Mouse (Mus musculus): ENCODE results near the gene Abcf2. TPM values are rescaled to one million over a fixed set of nuclear protein-coding genes. Genes with fewer than 3 reads are reported as not detected.

The Abcf2 gene
- total RNA-seq, 2 experiments from 2014 or later = 74.5 to 77.3 TPM

DNA sequence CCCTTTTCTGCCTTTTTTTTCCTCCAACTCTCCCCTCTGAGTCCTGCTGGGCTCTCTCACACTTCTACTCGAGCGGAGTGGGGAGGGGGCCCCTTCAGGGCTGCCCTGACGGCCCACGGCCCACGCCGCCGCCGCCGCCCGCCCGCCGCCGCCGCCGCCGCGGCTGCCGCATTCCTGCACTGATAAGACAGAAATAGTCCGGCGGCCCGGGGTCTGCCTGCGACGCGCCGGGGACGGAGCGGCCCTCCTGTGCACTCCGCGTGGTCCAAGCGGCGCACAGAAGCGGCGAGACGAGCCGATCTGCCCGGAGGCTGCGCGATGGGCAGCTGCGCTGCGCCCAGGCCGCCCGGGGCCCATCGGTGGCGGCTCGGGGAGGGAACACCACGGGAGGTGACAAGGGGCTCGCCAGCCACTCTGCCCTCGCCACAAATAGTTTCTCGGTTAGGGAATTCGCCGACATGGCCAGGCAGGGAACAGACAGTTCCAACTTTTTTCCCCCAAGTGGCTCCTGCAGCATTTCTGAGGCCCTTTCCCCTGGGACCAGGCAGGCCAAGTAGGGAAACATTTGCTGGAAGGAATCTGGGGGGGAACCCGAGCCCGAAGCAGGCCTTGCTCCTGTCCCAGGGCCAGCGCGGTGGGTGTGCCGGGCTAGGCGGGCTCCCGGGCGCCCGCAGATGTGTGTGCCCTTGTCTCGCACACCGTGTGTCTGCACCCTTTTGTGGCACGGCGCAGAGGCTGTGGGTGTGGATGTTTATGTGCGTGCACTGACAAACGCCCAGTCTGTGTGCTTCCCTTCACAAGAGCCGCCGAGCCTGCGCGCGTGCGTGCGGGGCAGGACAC is 24.9 kb upstream of the Abcf2 start:
- no peak for DNase-seq

DNA sequence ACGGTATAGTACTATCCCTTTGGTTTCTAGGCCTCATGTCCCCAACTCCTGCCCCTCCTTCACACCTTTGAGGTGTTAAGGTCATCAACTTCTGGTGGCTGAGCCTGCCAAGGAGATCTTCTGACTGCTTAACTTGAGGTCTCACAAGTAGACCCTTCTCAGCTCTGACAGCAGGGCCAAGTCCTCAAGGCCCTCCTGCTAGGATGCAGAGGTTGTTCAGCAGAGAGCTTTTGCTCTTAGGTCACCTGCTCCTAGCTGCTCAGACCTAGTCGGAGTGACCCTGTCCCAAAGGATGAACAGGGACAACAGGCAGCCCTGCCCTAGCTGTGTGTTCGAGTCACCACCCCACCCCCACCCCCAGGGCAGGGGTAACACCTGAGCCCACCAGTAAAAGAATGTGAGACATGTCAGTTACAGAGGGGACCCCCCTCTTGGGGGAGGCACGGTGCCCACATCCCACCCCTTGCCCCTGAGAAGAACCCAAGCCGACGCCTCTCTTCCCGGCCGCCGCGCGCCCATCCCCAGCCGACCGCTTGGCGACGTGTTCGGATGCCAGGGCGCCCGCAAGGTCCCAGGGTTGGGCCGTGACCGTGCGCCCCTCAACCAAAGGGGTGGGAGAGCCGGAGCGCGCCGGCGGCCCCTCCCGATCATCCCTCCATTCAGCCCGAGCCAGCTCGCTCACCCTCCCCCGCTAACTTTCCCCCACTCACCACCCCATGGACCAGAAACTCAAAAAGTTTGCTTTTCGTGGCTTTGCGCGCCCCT is 24.0 kb upstream of the Abcf2 start:
- no peak for DNase-seq

DNA sequence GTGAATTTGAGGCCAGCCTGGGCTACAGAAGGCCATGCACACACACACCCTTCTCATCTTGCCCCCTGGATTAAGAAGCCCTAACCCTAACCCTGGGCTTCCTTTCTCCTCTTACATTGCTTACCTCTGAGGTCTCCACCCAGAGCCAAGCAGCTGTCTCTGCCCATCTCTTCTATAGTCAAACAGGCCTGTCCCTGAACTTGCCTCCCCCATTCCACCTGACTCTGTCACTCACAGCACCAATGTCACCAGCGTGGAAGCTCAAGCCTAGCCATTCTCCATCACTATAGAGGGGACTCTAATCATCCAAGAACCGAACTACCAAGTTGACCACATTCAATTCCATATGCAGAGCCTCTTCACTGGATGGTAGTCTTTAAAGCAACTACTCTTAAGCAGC is 23.0 kb upstream of the Abcf2 start:
- no peak for DNase-seq

DNA sequence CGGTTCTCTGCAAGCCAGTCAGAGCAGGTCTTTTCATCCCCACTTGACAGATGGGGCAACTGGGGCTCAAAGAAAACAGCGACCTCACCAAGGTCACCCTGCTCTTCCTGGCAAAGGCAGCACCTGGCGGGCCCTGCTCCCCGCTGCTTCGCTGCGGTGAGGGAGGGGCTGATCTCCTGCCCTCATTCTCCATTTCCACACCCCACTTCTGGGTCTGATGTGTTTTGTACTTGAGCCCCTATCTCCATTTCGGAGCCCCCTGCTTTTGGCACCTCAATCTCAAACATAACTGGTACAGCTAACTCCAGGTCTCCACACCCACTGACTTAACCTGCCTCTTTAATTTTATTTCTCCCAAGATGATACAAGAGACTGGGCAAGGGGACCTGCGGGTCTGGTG is 21.9 kb upstream of the Abcf2 start:
- no peak for DNase-seq

DNA sequence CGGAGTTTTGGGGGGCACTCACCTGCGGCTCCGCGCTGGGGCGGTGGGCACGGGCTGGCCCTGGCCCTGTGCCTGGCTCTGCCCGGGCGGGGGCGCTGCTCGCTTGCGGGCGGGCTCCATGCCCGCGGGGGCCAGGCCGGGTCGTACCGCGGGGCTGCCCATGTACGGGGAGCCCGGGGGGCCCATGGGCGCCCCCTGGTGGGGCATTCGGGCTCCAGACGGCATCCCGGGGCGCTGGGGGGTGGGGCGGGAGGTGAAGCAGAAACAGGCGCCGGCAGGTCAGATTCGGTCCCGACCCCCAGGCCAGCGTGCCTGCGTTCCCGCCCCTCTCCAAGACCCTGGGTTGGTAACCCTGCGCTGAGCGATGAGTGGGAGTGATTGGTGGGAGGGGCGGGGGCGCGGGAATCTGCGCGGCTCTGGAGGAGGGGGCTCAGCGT is 21.3 kb upstream of the Abcf2 start:
- no peak for DNase-seq

DNA sequence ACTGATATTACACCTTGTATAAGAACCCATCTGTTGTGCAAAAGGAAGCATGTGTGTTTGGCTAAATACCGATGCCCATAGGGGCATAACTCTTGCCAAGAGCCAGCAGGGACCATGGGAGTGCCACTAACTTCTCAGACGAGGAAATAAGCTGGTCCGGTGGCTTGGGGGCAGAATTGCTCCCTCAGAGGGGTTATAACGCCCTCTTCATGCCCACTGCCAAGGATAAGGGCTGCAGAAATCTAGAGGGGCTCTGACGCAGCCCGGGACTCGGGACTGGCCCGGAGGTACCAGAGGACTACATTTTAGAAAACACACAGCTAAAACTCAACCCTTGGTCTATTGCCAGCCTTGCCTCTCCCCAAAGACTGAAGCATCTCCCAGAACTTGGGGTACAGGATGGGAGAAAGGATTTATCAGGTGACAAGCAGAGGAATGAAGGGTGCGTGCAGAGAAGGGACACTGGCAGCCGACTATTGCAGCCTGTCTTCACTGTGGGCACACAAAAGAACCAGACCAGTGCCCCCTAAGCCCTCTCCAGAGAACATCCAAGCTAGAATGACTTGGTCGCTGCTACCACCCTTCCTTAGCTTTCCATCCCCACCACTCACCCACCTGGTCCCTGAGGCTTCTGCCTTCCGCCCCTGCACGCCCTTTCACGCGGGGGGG is 20.8 kb upstream of the Abcf2 start:
- no peak for DNase-seq

DNA sequence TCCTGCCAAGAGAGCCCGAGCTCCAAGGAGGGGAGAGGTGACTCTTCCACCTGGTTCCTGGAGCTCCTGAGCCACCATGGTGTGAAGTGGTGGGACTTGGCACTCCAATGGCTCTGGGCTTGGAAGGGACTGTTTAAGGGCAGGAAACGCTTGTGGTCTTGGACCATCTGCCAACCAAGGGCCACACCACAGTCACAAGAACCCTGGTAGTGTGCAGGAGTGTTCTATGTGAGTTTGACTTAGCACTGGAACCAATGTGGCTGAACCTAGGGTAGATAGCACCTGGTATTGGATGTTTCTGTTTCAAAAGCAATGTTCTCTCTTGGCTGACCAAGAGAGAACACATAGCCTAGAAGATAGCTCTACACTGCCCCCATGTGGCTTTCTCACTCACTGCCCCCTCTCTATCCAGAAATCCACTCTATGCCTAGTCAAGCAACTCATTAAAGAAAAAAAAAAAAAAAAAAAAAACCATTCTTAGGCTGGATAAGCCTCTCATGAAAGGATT is 20.0 kb upstream of the Abcf2 start:
- peak in 1 of 2 experiments; percentile 73 for DNase-seq

DNA sequence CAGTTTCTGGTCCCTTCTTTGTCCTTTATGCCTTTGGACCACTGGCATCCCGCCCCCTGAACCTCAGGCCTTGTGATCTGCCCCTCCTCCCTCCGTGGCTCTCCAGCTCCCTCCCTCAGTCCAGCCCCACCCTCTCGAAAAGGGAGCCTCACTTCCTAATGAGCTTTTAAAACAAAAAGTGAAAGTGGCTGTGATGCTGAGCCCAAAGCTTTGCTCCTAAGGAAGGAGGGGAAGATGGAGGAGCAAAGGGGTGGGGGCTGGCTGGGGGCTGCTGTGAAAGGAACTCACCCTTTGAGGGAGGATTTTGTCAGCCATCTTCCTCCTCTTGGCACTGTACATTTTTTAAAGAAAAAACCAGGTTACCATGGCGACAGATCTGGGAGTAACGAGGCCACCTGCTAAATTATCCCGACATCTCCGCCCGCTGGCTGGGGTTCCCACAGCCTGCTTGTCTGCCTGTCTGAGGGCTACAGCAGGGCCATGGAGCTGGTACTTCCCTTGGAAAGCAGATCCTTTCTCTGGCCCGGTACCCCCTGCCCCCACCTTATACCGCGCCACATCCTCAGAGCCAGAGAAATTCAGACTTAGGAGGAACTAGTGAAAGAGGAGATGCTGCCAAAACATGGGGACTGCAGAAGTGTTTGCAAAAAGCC is 19.4 kb upstream of the Abcf2 start:
- peak; percentile 74 to 75 for DNase-seq

DNA sequence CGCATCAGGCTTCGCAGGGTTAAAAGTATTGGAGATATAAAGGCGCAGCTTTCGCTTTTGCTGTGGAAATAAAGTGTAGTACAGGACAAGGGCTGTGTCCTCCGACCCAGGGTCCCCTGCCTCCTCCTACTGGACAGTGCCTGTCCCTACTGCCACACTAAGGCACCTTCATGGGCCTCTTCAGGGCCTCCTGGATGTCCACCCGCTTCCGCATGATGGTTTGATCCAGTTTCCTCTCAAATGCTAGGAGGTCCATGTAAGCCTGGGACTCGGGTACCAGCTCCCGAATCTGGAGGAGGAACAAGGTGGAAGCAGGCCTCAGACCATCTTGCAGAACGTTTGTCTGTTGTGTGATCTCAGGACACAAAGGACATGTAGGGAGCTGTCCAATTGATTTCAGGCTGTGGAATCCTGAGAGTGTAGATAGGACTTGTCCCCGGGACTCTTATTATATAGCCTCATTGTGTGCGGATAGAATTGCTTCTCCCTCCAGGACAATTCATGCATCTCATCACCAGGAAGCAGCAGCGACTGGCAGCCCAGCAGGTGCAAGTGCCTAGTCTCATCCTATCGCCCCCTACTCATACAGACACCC is 18.6 kb upstream of the Abcf2 start:
- no peak for DNase-seq

DNA sequence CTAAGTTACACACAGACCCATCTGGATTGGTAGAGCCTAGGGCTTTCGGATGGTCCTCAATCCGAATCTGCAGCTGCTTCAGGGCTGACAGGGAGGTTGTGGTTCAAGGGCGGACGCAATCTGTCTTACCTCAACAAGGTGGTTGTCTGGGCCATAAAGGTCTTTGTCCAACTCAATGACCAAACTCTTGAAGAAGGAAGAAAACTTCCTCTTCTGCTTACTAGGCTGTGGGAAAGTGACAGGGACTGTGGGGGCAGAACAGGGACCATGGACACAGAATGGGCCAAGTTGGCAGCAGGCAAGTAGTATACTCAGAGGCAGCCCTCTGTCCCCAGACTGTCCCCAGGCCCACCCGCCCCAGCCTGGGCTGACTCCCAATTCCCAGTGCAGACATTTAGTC is 18.0 kb upstream of the Abcf2 start:
- no peak for DNase-seq

DNA sequence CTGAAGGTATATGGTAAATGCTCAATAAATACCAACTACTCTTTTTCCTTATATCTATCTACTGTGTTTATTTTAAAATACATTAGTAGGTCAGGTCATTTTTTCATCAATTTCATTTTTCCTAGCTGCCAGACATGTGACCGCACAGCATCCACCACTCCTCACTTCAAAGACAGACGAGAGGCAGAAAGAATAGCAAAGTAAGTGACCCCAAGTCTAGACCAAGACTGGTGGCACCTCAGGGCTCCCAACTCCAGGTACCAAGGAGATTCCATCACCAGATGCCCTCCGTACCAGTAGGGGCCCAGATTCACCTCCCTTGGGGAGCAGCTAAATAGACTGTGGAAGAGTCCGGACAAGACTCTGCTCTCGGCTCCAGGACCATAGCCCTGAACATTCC is 17.1 kb upstream of the Abcf2 start:
- no peak for DNase-seq

DNA sequence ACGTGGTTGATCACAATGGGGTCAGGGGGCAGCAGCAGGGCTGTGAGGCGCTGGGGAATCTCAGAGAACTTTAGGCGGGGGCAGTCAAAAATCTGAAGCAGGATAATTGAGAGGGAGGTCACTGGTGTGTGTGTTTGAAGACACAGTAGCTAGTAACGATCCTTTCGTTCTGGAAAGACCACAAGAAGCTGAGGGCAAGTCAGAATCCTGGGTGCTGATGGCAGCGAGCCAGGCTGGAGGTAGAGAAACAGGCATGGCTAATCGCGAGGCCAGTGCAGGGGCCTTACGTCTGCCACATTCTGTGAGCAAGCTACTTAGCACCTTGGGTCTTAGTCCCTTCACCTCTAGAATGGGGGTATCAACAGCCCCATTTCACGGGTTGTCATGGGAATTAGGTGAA is 16.7 kb upstream of the Abcf2 start:
- no peak for DNase-seq

DNA sequence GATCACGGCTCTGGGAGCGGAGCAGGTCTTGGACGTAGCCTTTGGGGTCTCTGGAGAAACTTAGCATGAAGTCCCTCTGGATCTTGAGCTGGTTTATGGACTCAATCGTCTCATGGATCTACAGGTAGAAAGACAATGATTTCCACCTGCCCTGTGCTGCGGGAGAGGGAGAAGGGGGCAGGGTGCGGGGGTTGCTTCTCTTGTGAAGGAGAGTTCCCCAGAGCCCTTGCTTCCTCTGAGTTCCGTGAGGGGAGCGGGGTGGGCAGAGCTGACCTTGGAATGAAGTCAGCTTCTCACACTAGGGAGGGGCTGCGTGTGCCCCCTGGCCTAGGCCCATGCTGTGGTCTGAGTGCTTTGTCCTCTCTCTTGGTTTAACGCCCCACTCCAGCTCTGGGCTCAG is 16.0 kb upstream of the Abcf2 start:
- DNase-seq = no peak

DNA sequence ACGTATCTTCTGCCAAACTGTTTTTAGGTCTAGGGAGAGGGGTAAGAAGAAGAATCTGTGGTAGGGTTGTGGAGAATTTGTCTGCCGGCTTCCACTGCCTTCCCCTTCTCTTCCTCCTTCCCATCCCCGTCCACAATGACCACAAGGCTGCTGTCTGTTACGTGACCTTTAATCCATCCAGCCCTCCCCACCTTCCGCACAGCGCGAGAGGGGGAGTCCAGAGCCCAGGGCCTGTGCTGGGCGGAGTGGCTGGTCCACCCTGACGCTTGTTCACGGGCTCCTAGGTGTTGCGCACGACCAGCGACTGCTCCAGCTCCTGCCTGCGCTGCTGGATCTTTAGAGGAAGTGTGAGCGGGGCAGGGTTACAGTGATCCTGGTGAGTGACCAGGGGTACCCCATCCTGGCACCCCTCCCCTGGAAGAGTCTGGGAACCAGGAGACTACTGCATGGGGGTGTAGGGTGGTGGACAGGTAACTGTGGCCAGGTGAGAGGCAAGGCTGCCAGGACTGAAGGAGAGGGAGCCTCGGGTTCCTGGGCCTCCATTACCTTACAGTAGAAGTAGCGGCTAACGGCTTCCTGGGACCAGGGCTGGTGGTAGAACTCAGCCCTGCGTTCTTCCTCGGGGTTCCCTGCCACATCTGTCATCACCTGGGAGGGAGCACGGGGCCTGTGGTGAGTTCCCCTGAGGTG is 15.3 kb upstream of the Abcf2 start:
- no peak for DNase-seq

DNA sequence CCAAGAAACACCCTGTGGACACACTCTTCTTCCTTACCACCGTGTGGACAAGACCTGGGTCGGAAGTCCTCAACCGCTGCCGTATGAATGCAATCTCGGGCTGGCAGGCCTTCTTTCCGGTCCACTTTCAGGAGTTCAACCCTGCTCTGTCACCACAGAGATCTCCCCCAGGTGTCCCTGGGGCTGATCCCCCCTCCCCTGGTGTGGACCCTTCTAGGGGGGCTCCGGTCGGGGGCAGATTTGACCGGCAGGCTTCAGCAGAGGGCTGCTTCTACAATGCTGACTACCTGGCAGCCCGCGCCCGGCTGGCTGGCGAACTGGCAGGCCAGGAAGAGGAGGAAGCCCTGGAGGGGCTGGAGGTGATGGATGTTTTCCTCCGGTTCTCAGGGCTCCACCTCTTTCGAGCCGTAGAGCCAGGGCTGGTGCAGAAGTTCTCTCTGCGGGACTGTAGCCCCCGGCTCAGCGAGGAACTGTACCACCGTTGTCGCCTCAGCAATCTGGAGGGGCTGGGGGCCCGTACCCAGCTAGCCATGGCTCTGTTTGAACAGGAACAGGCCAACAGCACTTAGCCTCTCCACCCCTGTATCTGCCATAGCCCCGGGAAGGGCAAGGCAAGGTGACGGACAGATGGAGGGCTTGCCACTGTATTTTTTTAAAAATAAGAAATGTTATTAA is 14.7 kb upstream of the Abcf2 start:
- DNase-seq = no peak

DNA sequence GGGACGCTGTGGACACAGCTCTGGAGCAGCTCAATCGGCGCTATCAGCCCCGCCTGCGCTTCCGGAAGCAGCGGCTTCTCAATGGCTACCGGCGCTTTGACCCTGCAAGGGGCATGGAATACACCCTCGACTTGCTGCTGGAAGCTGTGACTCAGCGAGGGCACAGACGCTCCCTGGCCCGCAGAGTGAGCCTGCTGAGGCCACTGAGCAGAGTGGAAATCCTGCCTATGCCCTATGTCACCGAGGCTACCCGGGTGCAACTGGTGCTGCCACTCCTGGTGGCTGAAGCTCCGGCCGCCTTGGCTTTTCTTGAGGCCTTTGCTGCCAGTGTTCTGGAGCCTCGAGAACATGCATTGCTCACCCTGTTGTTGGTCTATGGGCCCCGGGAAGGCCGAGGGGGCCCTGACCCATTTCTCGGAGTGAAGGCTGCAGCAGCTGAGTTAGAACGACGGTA is 14.0 kb upstream of the Abcf2 start:
- DNase-seq = no peak

DNA sequence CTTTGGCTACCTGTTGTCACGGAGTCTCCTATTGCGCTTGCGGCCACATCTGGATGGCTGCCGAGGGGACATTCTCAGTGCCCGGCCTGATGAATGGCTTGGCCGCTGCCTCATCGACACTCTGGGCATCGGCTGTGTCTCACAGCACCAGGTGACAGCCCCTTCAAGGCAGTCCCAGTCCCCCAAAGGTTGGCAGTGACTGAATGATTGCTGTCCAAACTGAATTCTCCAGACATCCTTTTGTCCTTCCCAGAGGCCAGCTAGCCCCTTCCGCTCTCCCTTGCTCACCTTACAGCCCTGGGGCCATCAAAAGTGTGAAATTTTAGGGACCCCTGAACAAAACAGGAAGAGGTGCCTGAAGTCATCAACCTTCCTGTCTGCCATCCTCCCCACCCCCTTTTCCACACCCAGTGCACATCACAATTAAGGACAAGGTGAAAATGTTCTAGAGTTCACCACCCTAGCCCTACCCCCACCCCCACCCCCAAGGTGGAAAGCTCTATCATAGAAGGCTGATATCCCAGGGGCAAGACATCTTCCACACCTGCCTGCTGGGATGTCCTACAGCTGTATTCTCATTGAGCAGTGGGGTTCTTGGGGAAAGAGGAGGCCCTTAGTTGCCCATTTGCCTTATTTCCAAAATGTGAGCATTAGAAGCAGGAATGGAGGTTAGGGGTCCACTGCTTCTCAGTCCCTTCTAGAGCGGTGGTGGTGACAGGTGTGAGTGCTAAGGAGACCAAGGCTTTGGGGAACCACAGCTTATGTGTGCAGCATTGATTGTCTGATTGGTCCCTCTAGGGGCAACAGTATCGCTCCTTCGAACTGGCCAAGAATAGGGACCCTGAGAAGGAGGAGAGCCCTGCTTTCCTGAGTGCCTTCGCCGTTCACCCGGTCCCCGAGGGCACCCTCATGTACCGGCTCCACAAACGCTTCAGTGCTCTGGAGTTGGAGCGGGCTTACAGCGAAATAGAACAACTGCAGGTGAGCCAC is 12.5 kb upstream of the Abcf2 start:
- no peak for DNase-seq

DNA sequence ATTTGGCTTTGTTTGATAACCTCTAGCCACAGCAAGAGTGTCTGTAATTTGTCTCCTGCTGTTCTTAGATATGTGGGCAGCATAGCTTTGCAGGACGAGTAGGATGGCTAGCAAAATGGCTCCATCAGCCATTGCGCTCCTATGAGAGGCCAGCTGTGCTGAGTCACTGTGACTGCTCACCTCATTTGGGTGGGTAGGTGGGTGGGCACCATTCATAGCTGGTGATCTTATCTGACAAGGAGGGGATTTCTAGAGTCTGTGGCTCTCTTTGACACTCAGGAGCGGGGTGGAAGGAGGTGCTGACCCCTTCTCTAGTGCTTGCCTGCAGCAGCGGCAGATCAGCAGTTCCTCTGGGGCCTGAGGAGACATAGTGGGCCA is 9.9 kb upstream of the Abcf2 start:
- DNase-seq = no peak

DNA sequence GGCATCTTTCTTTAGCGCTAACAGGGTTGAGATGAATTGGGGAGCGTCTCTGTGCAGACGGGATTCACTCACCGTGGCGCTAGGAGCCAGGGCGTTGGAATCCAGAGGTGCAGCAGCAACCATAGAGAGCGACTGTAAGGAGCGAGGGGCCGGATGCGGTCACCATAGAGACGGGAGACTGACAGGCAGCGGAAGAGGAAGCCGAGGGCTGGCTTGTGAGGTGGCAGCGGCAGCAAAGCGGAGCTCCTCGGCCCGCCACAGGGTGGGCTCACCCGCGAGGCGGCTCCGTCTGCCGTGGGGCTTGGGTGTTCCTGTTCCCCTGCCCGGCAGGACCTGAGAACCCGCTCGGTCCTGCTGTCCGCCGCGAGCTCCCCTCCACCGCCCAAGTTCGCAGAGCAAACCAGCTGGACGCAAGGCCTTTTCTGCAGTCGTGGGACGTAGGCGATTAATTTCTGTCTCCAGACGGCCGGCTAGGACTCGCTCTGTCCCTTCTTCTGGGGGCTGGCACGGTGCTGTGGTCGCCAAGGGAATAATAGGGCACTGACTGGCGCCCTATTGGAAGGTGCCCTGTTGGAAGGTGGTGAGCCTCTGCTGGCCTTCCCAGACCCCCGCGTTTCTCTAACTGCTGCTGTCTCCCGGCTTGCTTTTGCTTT is 9.4 kb upstream of the Abcf2 start, which contains the start of gene Chpf2:
Gene Chpf2 (plus strand): TSS at position 195 of the 653 bp plus-strand sequence.
- DNase-seq = peak; percentile 80 to 85

Measured in layer of hippocampus, postnatal 36 days (tissue).